Mouse (Mus musculus): Measurements from ENCODE around the gene Kdm4b.
A peak's percentile ranks its signal among the peaks of the same experiment; 100 is the strongest.

Gene Kdm4b

DNA sequence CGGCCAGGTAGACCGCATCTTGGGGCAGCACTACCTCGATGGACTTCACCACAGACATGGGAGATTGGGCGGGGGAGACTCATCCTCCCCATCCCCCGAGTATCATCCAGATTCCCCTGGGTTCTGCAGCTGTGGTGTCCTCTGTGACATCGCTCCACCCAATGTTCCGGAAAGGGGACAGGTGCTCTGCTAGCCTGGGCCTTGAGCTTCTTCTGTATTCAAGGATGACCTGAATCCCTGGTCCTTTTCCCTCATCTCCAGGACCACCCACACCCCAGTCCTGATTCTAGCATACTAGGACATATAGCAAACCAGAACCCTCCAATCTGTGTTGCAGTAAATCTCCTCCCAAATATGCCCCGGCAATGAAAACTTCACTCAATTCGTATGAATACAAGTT lies 25.7 kb upstream of the Kdm4b start, which contains the start of gene Arrdc5:
Gene Arrdc5 (minus strand): TSS at position 101 of the 400 bp plus-strand sequence.
- DNase-seq = no peak

DNA sequence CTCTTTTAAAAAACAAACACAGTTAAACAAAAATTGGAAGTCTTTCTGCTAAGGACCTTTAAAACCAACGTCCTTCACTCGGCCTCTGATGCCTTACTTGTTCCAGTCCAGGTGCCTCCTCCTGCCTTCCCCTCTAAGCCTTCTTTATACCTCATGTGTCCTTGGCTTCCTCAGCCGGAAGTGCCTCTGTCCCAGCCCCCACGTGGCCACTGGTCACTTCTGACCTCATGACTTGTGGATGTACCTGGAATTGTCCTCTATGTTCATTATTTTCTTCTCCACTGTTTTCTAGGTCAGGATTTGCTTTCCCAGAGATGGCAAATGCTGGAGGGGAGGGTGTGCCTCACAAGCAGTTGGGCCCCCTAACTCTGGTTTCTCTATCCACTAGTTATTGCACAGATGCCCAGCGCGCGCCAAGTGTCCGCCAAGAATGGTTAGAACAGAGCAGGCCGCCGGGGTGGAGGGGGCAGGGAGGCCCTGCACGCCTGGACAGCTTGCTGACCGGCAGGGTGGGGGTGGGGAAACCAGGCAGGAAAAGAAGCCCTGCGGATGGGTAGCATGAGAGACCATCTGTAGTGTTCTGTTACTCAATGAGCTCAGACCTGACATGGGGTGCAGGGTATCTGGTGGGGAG lies 23.4 kb upstream of the Kdm4b start:
- peak in 1 of 2 experiments; percentile 70 for DNase-seq

GRCm38 (mm10) chr17:56303160-56303846 lies 22.6 kb upstream of the Kdm4b start, which contains the start of gene Uhrf1:
Gene Uhrf1 (plus strand): TSS chr17:56303321.
- DNase-seq = peak; percentile 81 to 89

DNA sequence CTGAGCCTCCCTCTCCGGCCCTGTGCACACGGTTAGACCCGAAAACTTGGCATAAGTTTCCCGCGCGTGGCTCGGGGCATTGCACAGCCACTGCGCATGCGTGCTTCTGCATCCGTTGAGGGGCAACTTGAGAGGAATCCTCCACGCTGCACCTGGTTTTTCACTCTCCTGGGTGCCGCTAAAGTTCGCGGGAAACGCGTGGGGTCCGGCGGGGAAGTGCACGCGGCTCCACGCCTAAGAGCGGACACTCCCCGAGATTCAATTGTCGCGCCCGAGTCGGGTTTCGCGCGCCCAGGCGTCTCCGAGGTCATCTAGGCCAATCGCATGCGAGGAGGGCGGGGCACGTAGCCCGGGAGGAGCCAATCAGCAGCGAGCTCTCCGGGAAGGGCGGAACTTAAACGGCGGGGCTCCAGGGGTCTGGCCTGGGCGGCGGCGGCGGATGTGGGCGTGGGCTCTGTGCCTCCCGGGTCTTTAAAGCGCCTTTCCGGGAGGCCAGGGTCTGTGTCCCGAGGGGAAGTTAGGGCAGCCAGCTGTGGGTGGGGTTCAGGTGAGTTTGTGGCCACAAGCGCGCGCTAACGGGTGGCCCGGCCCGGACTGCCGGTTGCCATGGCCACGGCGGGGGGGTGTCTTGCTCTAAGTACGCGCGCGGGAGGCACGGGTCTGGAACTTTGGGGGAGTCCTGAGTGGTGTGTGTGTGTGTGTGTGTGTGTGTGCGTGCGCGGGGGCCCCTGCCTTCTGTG lies 21.8 kb upstream of the Kdm4b start:
- DNase-seq = peak; percentile 96 to 98

DNA sequence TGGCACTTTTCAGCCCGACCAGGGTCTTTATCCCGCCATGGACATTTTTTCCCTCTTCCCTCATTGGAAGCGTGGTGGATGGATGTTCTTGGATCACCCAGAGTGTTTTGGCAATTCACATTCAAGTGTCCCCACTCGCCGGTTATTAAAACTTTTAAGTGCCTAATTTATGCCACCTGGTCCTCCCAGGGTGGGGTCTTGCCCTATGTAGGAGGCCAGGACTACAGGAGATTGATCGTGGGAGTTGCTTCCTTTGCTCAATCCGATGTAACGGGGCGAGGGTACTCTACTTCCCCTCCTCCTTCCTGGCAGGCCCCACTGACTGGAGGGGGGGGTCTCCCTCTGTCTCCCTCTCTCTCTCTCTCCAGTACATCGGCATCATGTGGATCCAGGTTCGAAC lies 21.1 kb upstream of the Kdm4b start:
- no peak for DNase-seq

DNA sequence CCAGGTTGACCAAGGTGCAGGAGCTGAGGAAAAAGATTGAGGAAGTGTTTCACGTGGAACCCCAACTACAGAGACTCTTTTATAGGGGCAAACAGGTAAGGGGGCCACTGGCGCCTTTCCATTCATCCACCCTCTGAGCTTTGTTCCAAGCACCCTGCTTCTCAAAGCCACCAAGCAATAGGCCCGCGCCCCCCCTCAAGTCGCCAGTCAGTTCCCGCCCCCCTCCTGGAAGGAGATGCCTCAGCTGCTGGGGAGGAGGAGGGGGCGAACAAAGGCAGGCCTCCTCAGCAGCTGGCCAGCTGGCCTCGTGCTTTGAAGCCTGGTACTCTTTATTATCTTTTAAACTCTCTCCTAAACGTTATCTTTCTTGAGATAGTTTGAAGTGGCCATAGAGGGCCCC lies 20.7 kb upstream of the Kdm4b start:
- DNase-seq = no peak

DNA sequence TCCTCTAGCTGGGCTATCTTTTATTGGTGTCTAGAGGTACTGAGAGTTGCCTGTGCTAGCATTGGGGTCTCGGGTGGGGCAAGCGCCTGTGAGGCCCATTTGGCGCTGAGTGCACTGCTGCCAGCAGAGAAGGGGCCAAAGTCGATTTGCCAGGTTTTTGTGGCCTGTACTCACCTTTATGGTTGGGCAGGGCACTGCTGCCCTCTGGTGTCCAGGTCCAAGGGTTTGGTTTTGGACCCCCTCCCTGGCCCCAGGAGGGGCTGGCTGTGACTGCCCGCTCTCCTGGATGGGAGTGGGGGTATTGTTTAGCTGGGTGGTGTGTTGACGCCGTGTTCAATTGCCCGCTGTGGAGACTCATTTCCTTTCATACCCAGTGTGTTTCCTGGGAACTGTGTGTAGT lies 20.0 kb upstream of the Kdm4b start:
- peak; percentile 54 to 77 for DNase-seq

GRCm38 (mm10) chr17:56308088-56308487 lies 17.8 kb upstream of the Kdm4b start:
- peak; percentile 71 to 74 for DNase-seq

DNA sequence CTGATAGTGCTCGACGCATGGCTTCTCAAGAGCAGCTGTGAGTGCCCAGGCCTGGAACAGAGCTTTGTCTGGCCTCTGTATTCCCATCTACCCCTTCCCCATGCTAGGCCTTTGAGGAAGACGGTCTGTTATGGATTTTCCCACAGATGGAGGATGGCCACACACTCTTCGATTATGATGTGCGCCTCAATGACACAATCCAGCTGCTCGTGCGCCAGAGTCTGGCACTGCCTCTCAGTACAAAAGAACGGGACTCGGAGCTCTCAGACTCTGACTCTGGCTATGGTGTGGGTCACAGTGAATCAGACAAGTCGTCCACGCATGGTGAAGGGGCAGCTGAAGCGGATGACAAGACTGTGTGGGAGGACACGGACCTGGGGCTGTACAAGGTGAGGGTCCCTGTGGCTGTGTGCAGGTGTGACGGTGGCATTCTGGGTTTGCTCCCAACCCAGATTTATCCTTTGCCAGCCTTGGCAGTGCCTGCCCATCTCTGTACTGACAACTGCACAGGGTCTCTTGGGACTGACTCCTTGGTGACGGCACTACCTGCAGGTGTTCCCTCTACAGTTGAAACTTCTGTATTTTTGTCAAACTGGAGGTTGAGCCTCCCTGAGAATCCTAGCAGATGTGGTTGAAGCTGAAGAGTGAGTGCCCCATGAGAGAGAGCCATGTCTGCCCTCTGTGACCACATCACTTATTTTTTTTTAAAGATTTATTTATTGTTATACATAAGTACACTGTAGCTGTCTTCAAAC lies 16.5 kb upstream of the Kdm4b start:
- DNase-seq = no peak

DNA sequence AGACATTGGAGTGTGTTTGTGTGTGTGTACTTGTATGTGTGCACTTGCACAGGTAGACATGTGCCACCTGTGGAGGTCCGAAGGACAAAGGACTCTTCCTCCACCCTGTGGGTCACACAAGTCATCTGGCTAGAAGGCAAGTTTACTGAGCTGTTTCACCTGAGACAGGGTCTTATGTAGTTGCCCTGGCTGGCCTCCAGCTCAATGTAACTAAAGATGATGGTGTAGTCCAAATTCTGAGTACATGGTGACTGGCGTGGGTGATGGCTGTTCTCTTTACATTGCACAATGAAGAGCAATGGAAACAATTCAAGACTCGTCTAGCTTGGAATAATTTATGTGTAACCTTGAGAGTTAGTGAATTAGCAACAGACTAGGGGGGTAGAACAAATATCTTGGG lies 1.4 kb upstream of the Kdm4b start:
- no peak for DNase-seq

DNA sequence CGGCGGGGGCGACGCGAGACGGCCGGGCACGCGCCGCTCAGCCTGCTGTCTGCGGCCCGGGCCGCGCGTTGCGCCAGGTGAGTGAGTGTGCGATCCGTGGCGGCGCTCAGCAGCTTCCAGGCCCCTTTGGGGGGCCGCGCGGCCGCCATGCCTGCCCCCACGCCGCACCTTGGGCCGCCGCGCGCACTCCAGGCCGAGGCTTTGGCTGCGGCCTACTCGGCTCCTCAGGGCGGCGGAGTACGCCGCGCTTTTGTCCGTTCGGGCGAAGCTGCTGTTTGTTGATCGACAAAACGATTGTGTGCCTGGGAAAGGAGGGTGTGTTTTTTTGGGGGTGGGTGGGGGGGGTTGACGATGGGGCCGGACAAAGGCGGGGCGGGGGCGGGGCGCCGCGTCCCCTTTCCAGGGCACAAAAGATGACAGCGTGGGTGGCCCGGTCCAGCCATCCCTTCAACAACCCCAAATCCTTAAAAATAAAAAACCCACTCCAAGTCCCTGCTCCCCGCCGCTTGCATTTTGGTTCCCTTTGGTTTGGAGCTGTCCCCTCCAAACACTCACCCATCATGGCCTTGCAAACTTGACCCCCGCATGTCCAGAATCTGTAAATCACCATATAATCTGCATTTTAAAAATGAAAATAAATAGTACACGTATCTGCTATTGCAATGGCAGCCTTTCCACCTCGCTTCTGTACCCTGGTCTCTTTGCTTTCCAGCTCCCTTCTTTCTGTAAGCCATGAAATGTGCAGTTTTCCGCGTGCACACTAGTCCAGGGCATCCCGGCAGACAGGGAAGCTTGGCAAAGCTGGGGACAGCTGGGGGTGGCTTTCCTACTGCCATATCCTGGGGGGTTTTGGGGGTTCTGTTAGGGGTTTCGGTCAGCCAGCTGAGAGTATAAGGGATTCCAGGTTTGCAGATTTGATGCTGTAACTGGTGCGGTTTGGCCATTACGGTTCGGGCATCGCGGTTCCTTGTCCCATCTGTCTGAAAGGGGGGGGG lies 588 bp downstream of the Kdm4b start:
- peak in 1 of 2 experiments; percentile 45 for DNase-seq

DNA sequence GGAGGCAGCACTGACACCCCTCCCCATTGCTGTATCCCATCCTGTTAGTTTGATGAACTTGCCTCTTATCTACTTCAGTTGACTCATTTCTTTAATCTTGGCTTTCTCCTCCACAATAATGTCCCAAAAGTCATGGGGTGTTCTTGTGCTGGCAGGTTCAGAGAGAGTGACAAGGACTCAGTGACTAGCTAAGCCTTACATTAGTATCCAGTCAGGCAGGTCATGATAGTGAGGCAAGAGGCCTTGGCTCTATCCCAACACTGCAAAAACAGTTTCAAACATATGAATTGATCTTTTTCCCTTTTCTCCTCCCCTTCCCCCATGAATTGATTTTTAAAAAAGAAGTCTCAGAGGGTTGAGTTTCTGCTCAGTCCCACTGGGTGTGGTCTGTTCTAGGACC lies 3.4 kb downstream of the Kdm4b start:
- no peak for DNase-seq

DNA sequence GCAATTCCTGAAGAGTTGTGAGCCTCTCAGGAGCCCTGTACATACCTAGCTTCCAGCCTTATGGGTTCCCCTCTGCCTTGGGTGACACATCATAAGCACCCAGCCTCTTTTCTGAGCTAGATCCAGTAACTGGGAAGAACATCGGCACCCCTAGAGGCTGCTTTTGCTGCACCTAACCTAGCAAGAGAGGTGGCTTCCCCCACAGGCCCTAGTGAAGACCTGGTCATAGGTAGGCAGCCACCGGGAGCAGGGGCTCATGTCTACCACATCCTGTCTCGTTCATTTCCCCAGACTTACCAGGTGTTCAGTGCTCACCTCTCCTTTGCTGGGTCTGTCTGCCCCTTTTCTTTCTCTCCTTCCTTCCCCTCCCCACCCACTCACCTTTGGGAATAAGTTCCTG lies 4.5 kb downstream of the Kdm4b start:
- DNase-seq = no peak

DNA sequence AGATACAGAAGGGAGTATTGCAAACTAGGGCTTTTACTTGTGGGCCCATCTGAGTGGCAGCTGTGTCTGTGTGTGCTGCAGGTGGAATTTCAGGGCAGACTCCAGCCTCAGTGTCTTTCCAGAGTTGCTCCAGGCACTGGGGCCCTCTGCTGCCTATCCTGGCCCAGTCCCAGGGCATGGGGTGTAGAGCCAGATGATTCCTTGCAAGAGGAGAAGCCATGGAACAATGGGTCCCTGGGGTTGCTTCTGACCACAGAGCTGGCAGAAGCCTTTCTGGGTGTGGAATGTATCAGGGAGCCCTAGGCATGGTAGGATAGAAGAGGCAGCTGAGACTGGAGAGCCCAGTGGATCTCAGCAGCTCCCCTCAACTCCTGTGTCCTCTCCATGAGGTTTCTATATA lies 5.4 kb downstream of the Kdm4b start:
- DNase-seq = no peak

- peak in 1 of 2 experiments; percentile 31 for DNase-seq
Observed at GRCm38 (mm10) chr17:56332987-56333386, 7.1 kb downstream of the Kdm4b start.

DNA sequence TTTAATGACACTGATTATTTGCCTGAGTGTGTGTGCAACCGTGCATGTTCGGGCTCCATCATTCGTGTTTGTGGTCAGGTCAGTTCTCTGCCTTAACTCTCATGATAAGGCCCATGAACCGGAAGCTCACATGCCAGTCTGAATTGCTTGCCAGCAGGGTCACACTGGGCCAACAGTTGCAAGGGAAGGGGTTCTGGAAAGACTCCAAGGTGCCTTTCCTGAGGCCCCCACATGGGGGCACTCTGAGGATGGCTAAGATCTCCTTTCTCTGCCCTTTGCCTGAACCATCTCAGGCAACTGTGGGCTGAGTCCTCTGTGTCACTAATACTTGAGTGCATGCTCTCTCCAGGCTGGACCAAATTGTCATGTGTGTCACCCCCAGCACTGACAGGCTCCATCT lies 11.3 kb downstream of the Kdm4b start:
- peak; percentile 72 to 80 for DNase-seq

- DNase-seq = no peak
Observed at GRCm38 (mm10) chr17:56337791-56338190, 11.9 kb downstream of the Kdm4b start.

DNA sequence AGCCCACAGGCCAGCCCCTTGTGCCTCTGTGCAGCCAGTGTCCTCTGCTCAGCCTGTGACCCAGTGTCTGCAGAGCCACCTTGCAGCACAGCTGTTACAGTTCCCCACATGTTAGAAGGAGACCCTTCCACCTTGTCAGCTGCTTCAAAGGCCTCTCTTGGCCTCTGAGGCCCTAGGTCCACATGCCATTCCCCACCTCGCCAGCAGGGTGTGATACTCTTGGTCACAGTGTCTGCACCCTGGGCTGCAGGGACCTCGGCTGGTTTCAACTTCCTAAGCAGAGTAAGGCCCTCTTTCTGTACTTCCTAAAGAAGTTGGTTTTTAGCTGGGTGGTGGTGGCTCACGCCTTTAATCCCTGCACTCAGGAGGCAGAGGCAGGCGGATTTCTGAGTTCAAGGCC lies 13.0 kb downstream of the Kdm4b start:
- DNase-seq = peak; percentile 44 to 75

- DNase-seq = no peak
Observed at GRCm38 (mm10) chr17:56340717-56341116, 14.9 kb downstream of the Kdm4b start.

GRCm38 (mm10) chr17:56343466-56343865 lies 17.6 kb downstream of the Kdm4b start:
- DNase-seq = no peak

GRCm38 (mm10) chr17:56345364-56345763 lies 19.5 kb downstream of the Kdm4b start:
- no peak for DNase-seq

GRCm38 (mm10) chr17:56348128-56348527 lies 22.3 kb downstream of the Kdm4b start:
- DNase-seq = no peak
